Mouse (Mus musculus) forebrain, postnatal 0 days (tissue): ENCODE measurements around the gene Foxn3. TPM values are rescaled to one million over a fixed set of nuclear protein-coding genes. Genes with fewer than 3 reads are reported as not detected.

Experiments
- ATAC-seq: fragments of 200-750 bp; cut with Nextera tagmentation; 2 replicates; pipeline ENCODE4 v1.8.0; 2017; ENCODE audit warnings: mild to moderate bottlenecking, moderate library complexity
- DNase-seq: peaks from one replicate; pipeline ENCODE4 v3.0.0-alpha.2; 2015
- H3K27ac ChIP-seq: fragments of 300-500 bp; sonication (generic); 2 replicates; pipeline ENCODE4 v1.5.1; 2014; ENCODE audit warnings: low read depth, mild to moderate bottlenecking, antibody characterized with exemption, low read length, moderate library complexity, mixed read lengths
- H3K27me3 ChIP-seq: fragments of 300-500 bp; sonication (generic); 2 replicates; pipeline ENCODE4 v1.6.1; 2014; ENCODE audit warnings: mild to moderate bottlenecking, low read length, mixed read lengths; ENCODE audit not compliant: insufficient read depth
- H3K36me3 ChIP-seq: fragments of 300-500 bp; sonication (generic); 2 replicates; pipeline ENCODE4 v1.6.1; 2014; ENCODE audit warnings: mild to moderate bottlenecking, moderate library complexity; ENCODE audit not compliant: insufficient read depth
- H3K4me1 ChIP-seq: fragments of 300-500 bp; sonication (generic); 2 replicates; pipeline ENCODE4 v1.6.1; 2014; ENCODE audit warnings: antibody characterized with exemption; ENCODE audit not compliant: insufficient read depth
- H3K4me2 ChIP-seq: fragments of 300-500 bp; sonication (generic); 2 replicates; pipeline ENCODE4 v1.6.1; 2014; ENCODE audit warnings: low read depth, mild to moderate bottlenecking, moderate library complexity
- H3K4me3 ChIP-seq: fragments of 300-500 bp; sonication (generic); 2 replicates; pipeline ENCODE4 v1.5.1; 2014; ENCODE audit warnings: low read depth, low read length, mixed read lengths
- H3K9ac ChIP-seq: fragments of 300-500 bp; sonication (generic); 2 replicates; pipeline ENCODE4 v1.6.1; 2014; ENCODE audit warnings: mild to moderate bottlenecking
- H3K9me3 ChIP-seq: fragments of 300-500 bp; sonication (generic); 2 replicates; pipeline ENCODE4 v1.6.1; 2016; ENCODE audit warnings: low read length
- CTCF ChIP-seq: sonication (generic); IDR thresholded peaks from 2 replicates; pipeline ENCODE4 v1.5.1; 2016; ENCODE audit warnings: antibody characterized with exemption, control low read depth, low read depth
- WGBS: fragments of 180-500 bp; shearing (Covaris S2); extraction: QIAGEN DNeasy Blood & Tissue Kit; methylation state at CpG from one replicate; pipeline ENCODE4 v1.1.7; 2014; 5-methylcytosine and 5-hydroxymethylcytosine counted together
- polyA plus RNA-seq: library from polyadenylated mRNA; unstranded; fragments of >200 nt; fragmentation: Nextera tagmentation; extraction: Ambion mirVana; gene quantifications from 2 replicates; pipeline ENCODE4 v1.2.1, GENCODE M21; 2015
- total RNA-seq: library from RNA; depleted of rRNA; stranded (reverse); fragments of >200 nt; gene quantifications from 2 replicates; pipeline ENCODE4 v1.2.3, GENCODE M21; 2014

The Foxn3 gene
- total and polyA plus RNA-seq, 2 experiments from 2014 or later: 32.8 to 61.3 TPM

- Histone ChIP-seq H3K4me3 (no peak overlapping the region), H3K4me2 (no peak overlapping the region), H3K36me3 (no peaks in the 10 kb centered on the region), H3K9ac (no peak overlapping the region), H3K4me1 (peaks cover 5% of the 10 kb centered on the region; the same call in 1 of the 2 replicates), H3K9me3 (no peaks in the 10 kb centered on the region), H3K27ac (no peak overlapping the region), H3K27me3 (no peaks in the 10 kb centered on the region)
- no peak for TF ChIP-seq CTCF
- ATAC-seq (no peak), DNase-seq (no peak)
- 73% methylated on average over 11 of the region's 11 CpGs for WGBS
These were observed 295.6 kb downstream of the Foxn3 start for GRCm38 (mm10) chr12:99267732-99268131.

- Histone ChIP-seq H3K4me2 (no peak overlapping the region), H3K9me3 (no peaks in the 10 kb centered on the region), H3K9ac (no peak overlapping the region), H3K36me3 (no peaks in the 10 kb centered on the region), H3K27ac (no peak overlapping the region), H3K4me1 (peaks cover 10% of the 10 kb centered on the region; the same call in 1 of the 2 replicates), H3K27me3 (no peaks in the 10 kb centered on the region), H3K4me3 (no peak overlapping the region)
- ATAC-seq: no peak
- 62% methylated on average over 7 of the region's 7 CpGs for WGBS
- DNase-seq: no peak
- TF ChIP-seq CTCF: no peak
These were observed 296.9 kb downstream of the Foxn3 start for GRCm38 (mm10) chr12:99266434-99266833.

- ATAC-seq (no peak), DNase-seq (no peak)
- Histone ChIP-seq H3K27ac (no peak overlapping the region), H3K27me3 (no peaks in the 10 kb centered on the region), H3K36me3 (no peaks in the 10 kb centered on the region), H3K4me3 (no peak overlapping the region), H3K4me2 (no peak overlapping the region), H3K9me3 (no peaks in the 10 kb centered on the region), H3K9ac (no peak overlapping the region), H3K4me1 (peaks cover 10% of the 10 kb centered on the region; the same call in 1 of the 2 replicates)
- 89% methylated on average over 6 of the region's 6 CpGs for WGBS
- TF ChIP-seq CTCF: no peak
These were observed 297.6 kb downstream of the Foxn3 start for GRCm38 (mm10) chr12:99265777-99266176.

DNA sequence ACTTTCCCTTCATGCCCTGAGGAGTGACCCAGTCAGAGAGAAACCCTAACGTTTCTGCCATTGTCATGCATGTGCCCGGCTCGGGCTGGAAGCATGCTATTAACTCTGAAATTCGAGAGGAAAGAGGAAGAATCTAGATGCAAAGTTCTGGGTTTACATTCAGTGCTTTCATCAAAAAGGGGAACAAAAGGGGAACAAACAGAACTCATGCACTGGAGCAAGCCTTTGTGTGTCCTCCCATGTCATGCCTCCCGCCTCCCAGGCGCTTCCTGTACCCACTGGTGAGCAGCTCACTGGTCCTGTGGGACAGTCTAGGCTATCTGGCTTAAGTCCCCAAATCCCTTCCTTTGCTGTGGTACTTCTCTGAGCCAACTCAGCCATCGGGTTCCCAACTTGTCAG is 299.0 kb downstream of the Foxn3 start:
- H3K9me3 ChIP-seq: no peaks in the 10 kb centered on the region
- WGBS: 53% methylated on average over 7 of the region's 7 CpGs
- H3K9ac ChIP-seq: no peak overlapping the region
- no peak for DNase-seq
- H3K4me3 ChIP-seq: no peak overlapping the region
- H3K27ac ChIP-seq: no peak overlapping the region
- no peak for ATAC-seq
- no peak overlapping the region for H3K4me2 ChIP-seq
- H3K36me3 ChIP-seq: no peaks in the 10 kb centered on the region
- TF ChIP-seq CTCF: no peak
- H3K27me3 ChIP-seq: no peaks in the 10 kb centered on the region
- 0 out of 2 replicates have a peak, but pooled peaks cover 5% of the 10 kb centered on the region for H3K4me1 ChIP-seq

DNA sequence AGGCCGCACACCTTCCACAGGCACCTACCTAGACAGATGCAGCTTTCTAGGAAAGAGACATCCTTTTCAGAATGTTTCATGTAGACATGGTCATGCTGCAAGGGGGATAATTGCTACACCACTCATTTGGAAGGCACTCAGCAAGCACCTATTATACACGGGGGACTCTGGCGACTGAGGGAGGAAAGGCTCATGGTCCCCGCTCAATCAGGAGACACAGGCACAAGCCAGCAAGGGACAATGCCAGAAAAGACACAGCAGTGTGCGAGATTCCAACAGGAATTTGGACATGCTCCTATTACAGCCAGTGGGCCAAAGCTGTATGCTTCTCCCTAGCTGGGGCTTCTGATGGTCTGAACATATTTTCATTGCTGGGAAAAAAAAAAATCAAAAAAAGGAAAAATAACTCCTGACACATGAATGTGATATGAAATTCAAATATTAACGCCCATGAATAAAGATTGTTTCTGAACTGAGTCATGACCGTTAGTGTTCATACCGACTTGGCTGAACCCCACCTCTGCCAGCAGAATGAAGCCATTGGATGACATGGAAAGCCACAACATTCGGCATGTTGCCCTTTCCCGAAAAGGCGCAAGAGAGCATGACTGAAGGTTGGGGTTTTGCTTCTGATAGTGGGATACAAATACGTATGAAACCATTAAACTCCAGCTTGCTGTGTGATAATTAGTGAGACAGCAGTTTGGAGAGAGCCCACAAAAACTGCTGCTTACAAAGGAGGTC is 299.6 kb downstream of the Foxn3 start:
- Histone ChIP-seq H3K36me3 (no peaks in the 10 kb centered on the region), H3K27me3 (no peaks in the 10 kb centered on the region), H3K9me3 (no peaks in the 10 kb centered on the region), H3K4me3 (no peak overlapping the region), H3K9ac (no peak overlapping the region), H3K4me2 (no peak overlapping the region), H3K27ac (no peak overlapping the region), H3K4me1 (0 out of 2 replicates have a peak, but pooled peaks cover 5% of the 10 kb centered on the region)
- DNase-seq (no peak), ATAC-seq (no peak)
- TF ChIP-seq CTCF: no peak
- WGBS: 47% methylated on average over 12 of the region's 12 CpGs

GRCm38 (mm10) chr12:99262840-99263239 is 300.5 kb downstream of the Foxn3 start:
- H3K27ac ChIP-seq: no peak overlapping the region
- H3K27me3 ChIP-seq: no peaks in the 10 kb centered on the region
- H3K9me3 ChIP-seq: no peaks in the 10 kb centered on the region
- no peaks in the 10 kb centered on the region for H3K36me3 ChIP-seq
- H3K4me3 ChIP-seq: no peak overlapping the region
- WGBS: 57% methylated on average over 1 of the region's 1 CpGs
- DNase-seq (no peak), ATAC-seq (no peak)
- TF ChIP-seq CTCF: no peak
- no peak overlapping the region for H3K9ac ChIP-seq
- no peak overlapping the region for H3K4me2 ChIP-seq
- 0 out of 2 replicates have a peak, but pooled peaks cover 5% of the 10 kb centered on the region for H3K4me1 ChIP-seq

DNA sequence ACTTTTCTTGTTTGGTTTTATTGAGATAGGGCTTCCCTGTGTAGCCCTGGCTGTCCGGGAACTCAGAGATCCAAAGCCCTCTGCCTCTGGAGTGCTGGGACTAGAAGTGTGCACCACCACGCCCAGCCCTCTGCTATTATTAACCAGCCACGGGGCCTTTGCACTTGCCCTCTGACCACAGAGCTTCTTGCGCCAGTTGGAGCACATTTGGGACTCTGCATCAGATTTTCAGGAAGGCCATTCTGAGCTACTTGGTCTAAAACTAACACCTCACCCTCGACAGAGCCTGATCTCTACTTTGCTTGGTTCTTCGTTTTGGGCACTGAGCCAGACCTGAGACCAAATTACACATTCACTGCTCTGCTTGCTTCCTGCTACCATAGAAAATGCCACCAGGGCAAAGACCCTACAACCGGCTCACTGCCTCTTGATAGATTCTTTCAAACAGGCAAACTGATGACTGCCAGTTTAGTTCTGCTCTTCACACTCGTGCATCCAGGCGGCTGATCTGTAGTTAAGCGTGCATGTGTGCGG is 301.2 kb downstream of the Foxn3 start:
- DNase-seq (no peak), ATAC-seq (no peak)
- H3K4me1 ChIP-seq: 0 out of 2 replicates have a peak, but pooled peaks cover 5% of the 10 kb centered on the region
- no peak overlapping the region for H3K27ac ChIP-seq
- TF ChIP-seq CTCF: no peak
- no peak overlapping the region for H3K4me2 ChIP-seq
- H3K36me3 ChIP-seq: no peaks in the 10 kb centered on the region
- H3K9me3 ChIP-seq: no peaks in the 10 kb centered on the region
- no peak overlapping the region for H3K4me3 ChIP-seq
- WGBS: 71% methylated on average over 11 of the region's 11 CpGs
- H3K27me3 ChIP-seq: no peaks in the 10 kb centered on the region
- H3K9ac ChIP-seq: no peak overlapping the region
